Mouse (Mus musculus): Measurements from ENCODE around the gene Ccm2. TPM values are rescaled to one million over a fixed set of nuclear protein-coding genes. Genes with fewer than 3 reads are reported as not detected.

Gene Ccm2
- polyA plus RNA-seq, 1 experiment from 2014 or later, result 94.3 TPM

- Histone ChIP-seq H3K36me3 (ENCODE audit: insufficient read depth) (peaks cover 19% of the 10 kb centered on the region; the same call in 1 of the 2 replicates), H3K4me3 (ENCODE audit: low read depth, low read length) (no peak overlapping the region), H3K4me1 (ENCODE audit: insufficient read depth) (peaks cover 5% of the 10 kb centered on the region), H3K27ac (ENCODE audit: low read depth) (no peak overlapping the region), H3K9ac (no peak overlapping the region), H3K9me3 (ENCODE audit: low read depth, low read length) (no peaks in the 10 kb centered on the region), H3K27me3 (ENCODE audit: insufficient read depth, low read length) (no peaks in the 10 kb centered on the region), H3K4me2 (no peak overlapping the region)
- ATAC-seq (ENCODE audit: insufficient read depth) (no peak), DNase-seq (no peak)
- 79% methylated on average over 3 of the region's 3 CpGs for WGBS
- TF ChIP-seq CTCF (IDR thresholded peaks at IDR 0.05; ENCODE audit: low read depth), result no peak
These were observed 3.5 kb downstream of the Ccm2 start for GRCm38 (mm10) chr11:6550201-6550600.

GRCm38 (mm10) chr11:6558234-6558633 lies 11.5 kb downstream of the Ccm2 start:
- H3K4me2 ChIP-seq, result no peak overlapping the region
- no peaks in the 10 kb centered on the region for H3K27me3 ChIP-seq (ENCODE audit: insufficient read depth, low read length)
- ATAC-seq (ENCODE audit: insufficient read depth) (no peak), DNase-seq (no peak)
- no peak overlapping the region for H3K4me3 ChIP-seq (ENCODE audit: low read depth, low read length)
- no peaks in the 10 kb centered on the region for H3K4me1 ChIP-seq (ENCODE audit: insufficient read depth)
- no peak overlapping the region for H3K9ac ChIP-seq
- H3K36me3 ChIP-seq (ENCODE audit: insufficient read depth), result peaks cover 17% of the 10 kb centered on the region; the same call in 1 of the 2 replicates
- H3K9me3 ChIP-seq (ENCODE audit: low read depth, low read length), result no peaks in the 10 kb centered on the region
- WGBS, result 66% methylated on average over 3 of the region's 3 CpGs
- no peak overlapping the region for H3K27ac ChIP-seq (ENCODE audit: low read depth)
- TF ChIP-seq CTCF (IDR thresholded peaks at IDR 0.05; ENCODE audit: low read depth), result no peak

- Histone ChIP-seq H3K4me2 (no peak overlapping the region), H3K9me3 (ENCODE audit: low read depth, low read length) (no peaks in the 10 kb centered on the region), H3K27ac (ENCODE audit: low read depth) (no peak overlapping the region), H3K4me3 (ENCODE audit: low read depth, low read length) (no peak overlapping the region), H3K9ac (no peak overlapping the region), H3K27me3 (ENCODE audit: insufficient read depth, low read length) (no peaks in the 10 kb centered on the region), H3K4me1 (ENCODE audit: insufficient read depth) (no peaks in the 10 kb centered on the region), H3K36me3 (ENCODE audit: insufficient read depth) (peaks cover 15% of the 10 kb centered on the region; the same call in 1 of the 2 replicates)
- 91% methylated on average over 2 of the region's 2 CpGs for WGBS
- ATAC-seq (ENCODE audit: insufficient read depth) (no peak), DNase-seq (no peak)
- no peak for TF ChIP-seq CTCF (IDR thresholded peaks at IDR 0.05; ENCODE audit: low read depth)
These were observed 13.3 kb downstream of the Ccm2 start for GRCm38 (mm10) chr11:6559996-6560395.

GRCm38 (mm10) chr11:6560655-6561360 lies 14.1 kb downstream of the Ccm2 start:
- WGBS, result 84% methylated on average over 13 of the region's 13 CpGs
- no peaks in the 10 kb centered on the region for H3K27me3 ChIP-seq (ENCODE audit: insufficient read depth, low read length)
- DNase-seq (no peak), ATAC-seq (ENCODE audit: insufficient read depth) (no peak)
- no peaks in the 10 kb centered on the region for H3K9me3 ChIP-seq (ENCODE audit: low read depth, low read length)
- H3K4me1 ChIP-seq (ENCODE audit: insufficient read depth), result no peaks in the 10 kb centered on the region
- peaks cover 12% of the 10 kb centered on the region; the same call in 1 of the 2 replicates for H3K36me3 ChIP-seq (ENCODE audit: insufficient read depth)
- no peak for TF ChIP-seq CTCF (IDR thresholded peaks at IDR 0.05; ENCODE audit: low read depth)
- H3K4me2 ChIP-seq, result no peak overlapping the region
- no peak overlapping the region for H3K27ac ChIP-seq (ENCODE audit: low read depth)
- H3K9ac ChIP-seq, result no peak overlapping the region
- no peak overlapping the region for H3K4me3 ChIP-seq (ENCODE audit: low read depth, low read length)

- Histone ChIP-seq H3K36me3 (ENCODE audit: insufficient read depth) (peaks cover 9% of the 10 kb centered on the region; the same call in 1 of the 2 replicates), H3K27ac (ENCODE audit: low read depth) (no peak overlapping the region), H3K4me1 (ENCODE audit: insufficient read depth) (no peaks in the 10 kb centered on the region), H3K9ac (no peak overlapping the region), H3K4me2 (no peak overlapping the region), H3K4me3 (ENCODE audit: low read depth, low read length) (no peak overlapping the region), H3K9me3 (ENCODE audit: low read depth, low read length) (no peaks in the 10 kb centered on the region), H3K27me3 (ENCODE audit: insufficient read depth, low read length) (no peaks in the 10 kb centered on the region)
- ATAC-seq (ENCODE audit: insufficient read depth) (no peak), DNase-seq (no peak)
- WGBS, result 83% methylated on average over 4 of the region's 4 CpGs
- TF ChIP-seq CTCF (IDR thresholded peaks at IDR 0.05; ENCODE audit: low read depth), result no peak
These were observed 14.8 kb downstream of the Ccm2 start for GRCm38 (mm10) chr11:6561474-6561873.

- Histone ChIP-seq H3K9ac (no peak overlapping the region), H3K36me3 (ENCODE audit: insufficient read depth) (peaks cover 9% of the 10 kb centered on the region; the same call in 1 of the 2 replicates), H3K4me2 (no peak overlapping the region), H3K4me3 (ENCODE audit: low read depth, low read length) (no peak overlapping the region), H3K4me1 (ENCODE audit: insufficient read depth) (no peaks in the 10 kb centered on the region), H3K27ac (ENCODE audit: low read depth) (no peak overlapping the region), H3K9me3 (ENCODE audit: low read depth, low read length) (no peaks in the 10 kb centered on the region), H3K27me3 (ENCODE audit: insufficient read depth, low read length) (no peaks in the 10 kb centered on the region)
- ATAC-seq (ENCODE audit: insufficient read depth) (peak; percentile 31; the same call in 1 of the 2 replicates), DNase-seq (no peak)
- 69% methylated on average over 6 of the region's 6 CpGs for WGBS
- TF ChIP-seq CTCF (IDR thresholded peaks at IDR 0.05; ENCODE audit: low read depth), result no peak
These were observed 15.7 kb downstream of the Ccm2 start for GRCm38 (mm10) chr11:6562359-6562758.

GRCm38 (mm10) chr11:6563201-6563600 lies 16.5 kb downstream of the Ccm2 start:
- no peak for DNase-seq
- Histone ChIP-seq H3K4me2 (no peak overlapping the region), H3K27me3 (ENCODE audit: insufficient read depth, low read length) (no peaks in the 10 kb centered on the region), H3K27ac (ENCODE audit: low read depth) (no peak overlapping the region), H3K4me3 (ENCODE audit: low read depth, low read length) (no peak overlapping the region), H3K4me1 (ENCODE audit: insufficient read depth) (no peaks in the 10 kb centered on the region; the same call in 1 of the 2 replicates), H3K9me3 (ENCODE audit: low read depth, low read length) (no peaks in the 10 kb centered on the region), H3K9ac (no peak overlapping the region), H3K36me3 (ENCODE audit: insufficient read depth) (peaks cover 9% of the 10 kb centered on the region; the same call in 1 of the 2 replicates)
- ATAC-seq (ENCODE audit: insufficient read depth), result no peak
- no peak for TF ChIP-seq CTCF (IDR thresholded peaks at IDR 0.05; ENCODE audit: low read depth)
- 80% methylated on average over 4 of the region's 4 CpGs for WGBS

All from lung, embryonic 14.5 days (tissue).